Mouse (Mus musculus): ENCODE results near the gene Gm765. TPM values are rescaled to one million over a fixed set of nuclear protein-coding genes. Genes with fewer than 3 reads are reported as not detected.

The Gm765 gene
- polyA plus RNA-seq, 1 experiment = not detected

- no peak overlapping the region for H3K27ac ChIP-seq (ENCODE audit: insufficient read depth, low read length)
- 79% methylated on average over 2 of the region's 2 CpGs for WGBS
- H3K27me3 ChIP-seq (ENCODE audit: control insufficient read depth, insufficient read depth, low read length) = no peaks in the 10 kb centered on the region; the same call in 1 of the 2 replicates
- no peak overlapping the region for H3K4me3 ChIP-seq (ENCODE audit: extremely low read depth, insufficient read depth, insufficient read length)
- H3K4me1 ChIP-seq (ENCODE audit: control insufficient read depth, insufficient read depth, insufficient read length) = no peaks in the 10 kb centered on the region
- DNase-seq (ENCODE audit: low read depth in 1 of 2, low spot score in 2 of 2) = no peak
- TF ChIP-seq POLR2A (IDR thresholded peaks at IDR 0.05; ENCODE audit: low read depth, low read length) = no peak
- no peak for TF ChIP-seq CTCF (IDR thresholded peaks at IDR 0.05; ENCODE audit: extremely low read depth, insufficient read depth, insufficient read length, insufficient replicate concordance)
- H3K36me3 ChIP-seq (ENCODE audit: control insufficient read depth, insufficient read depth, low read length) = no peaks in the 10 kb centered on the region
These were observed 57.4 kb downstream of the Gm765 start for GRCm38 (mm10) chr6:98285190-98285589.

GRCm38 (mm10) chr6:98282791-98283190, 59.8 kb downstream of the Gm765 start:
- WGBS = 78% methylated on average over 4 of the region's 4 CpGs
- Histone ChIP-seq H3K4me3 (ENCODE audit: extremely low read depth, insufficient read depth, insufficient read length) (no peak overlapping the region), H3K36me3 (ENCODE audit: control insufficient read depth, insufficient read depth, low read length) (no peaks in the 10 kb centered on the region), H3K27me3 (ENCODE audit: control insufficient read depth, insufficient read depth, low read length) (no peaks in the 10 kb centered on the region; the same call in 1 of the 2 replicates), H3K27ac (ENCODE audit: insufficient read depth, low read length) (no peak overlapping the region), H3K4me1 (ENCODE audit: control insufficient read depth, insufficient read depth, insufficient read length) (no peaks in the 10 kb centered on the region)
- no peak for DNase-seq (ENCODE audit: low read depth in 1 of 2, low spot score in 2 of 2)
- TF ChIP-seq POLR2A (IDR thresholded peaks at IDR 0.05; ENCODE audit: low read depth, low read length) (no peak), CTCF (IDR thresholded peaks at IDR 0.05; ENCODE audit: extremely low read depth, insufficient read depth, insufficient read length, insufficient replicate concordance) (no peak)

- H3K4me3 ChIP-seq (ENCODE audit: extremely low read depth, insufficient read depth, insufficient read length) = no peak overlapping the region
- peak; percentile 2 to 29 for DNase-seq (ENCODE audit: low read depth in 1 of 2, low spot score in 2 of 2)
- H3K4me1 ChIP-seq (ENCODE audit: control insufficient read depth, insufficient read depth, insufficient read length) = no peaks in the 10 kb centered on the region
- no peak overlapping the region for H3K27ac ChIP-seq (ENCODE audit: insufficient read depth, low read length)
- H3K27me3 ChIP-seq (ENCODE audit: control insufficient read depth, insufficient read depth, low read length) = no peaks in the 10 kb centered on the region
- TF ChIP-seq CTCF (IDR thresholded peaks at IDR 0.05; ENCODE audit: extremely low read depth, insufficient read depth, insufficient read length, insufficient replicate concordance) (peak; percentile 32; the same call in 1 of the 2 replicates), POLR2A (IDR thresholded peaks at IDR 0.05; ENCODE audit: low read depth, low read length) (no peak)
- 93% methylated on average over 1 of the region's 1 CpGs for WGBS
- H3K36me3 ChIP-seq (ENCODE audit: control insufficient read depth, insufficient read depth, low read length) = no peaks in the 10 kb centered on the region
These were observed 71.0 kb downstream of the Gm765 start for GRCm38 (mm10) chr6:98271553-98271952.

- no peak overlapping the region for H3K4me3 ChIP-seq (ENCODE audit: extremely low read depth, insufficient read depth, insufficient read length)
- no peak for DNase-seq (ENCODE audit: low read depth in 1 of 2, low spot score in 2 of 2)
- H3K27ac ChIP-seq (ENCODE audit: insufficient read depth, low read length) = no peak overlapping the region
- no peaks in the 10 kb centered on the region for H3K4me1 ChIP-seq (ENCODE audit: control insufficient read depth, insufficient read depth, insufficient read length)
- WGBS = 58% methylated on average over 2 of the region's 2 CpGs
- no peaks in the 10 kb centered on the region for H3K27me3 ChIP-seq (ENCODE audit: control insufficient read depth, insufficient read depth, low read length)
- no peaks in the 10 kb centered on the region for H3K36me3 ChIP-seq (ENCODE audit: control insufficient read depth, insufficient read depth, low read length)
- TF ChIP-seq CTCF (IDR thresholded peaks at IDR 0.05; ENCODE audit: extremely low read depth, insufficient read depth, insufficient read length, insufficient replicate concordance) (no peak), POLR2A (IDR thresholded peaks at IDR 0.05; ENCODE audit: low read depth, low read length) (no peak)
These were observed 79.6 kb downstream of the Gm765 start for GRCm38 (mm10) chr6:98262961-98263360.

GRCm38 (mm10) chr6:98259016-98259415, 83.5 kb downstream of the Gm765 start:
- no peaks in the 10 kb centered on the region for H3K36me3 ChIP-seq (ENCODE audit: control insufficient read depth, insufficient read depth, low read length)
- no peaks in the 10 kb centered on the region for H3K4me1 ChIP-seq (ENCODE audit: control insufficient read depth, insufficient read depth, insufficient read length)
- H3K27ac ChIP-seq (ENCODE audit: insufficient read depth, low read length) = no peak overlapping the region
- H3K27me3 ChIP-seq (ENCODE audit: control insufficient read depth, insufficient read depth, low read length) = no peaks in the 10 kb centered on the region
- H3K4me3 ChIP-seq (ENCODE audit: extremely low read depth, insufficient read depth, insufficient read length) = no peak overlapping the region
- WGBS = 60% methylated on average over 2 of the region's 2 CpGs
- no peak for TF ChIP-seq CTCF (IDR thresholded peaks at IDR 0.05; ENCODE audit: extremely low read depth, insufficient read depth, insufficient read length, insufficient replicate concordance)
- no peak for TF ChIP-seq POLR2A (IDR thresholded peaks at IDR 0.05; ENCODE audit: low read depth, low read length)
- DNase-seq (ENCODE audit: low read depth in 1 of 2, low spot score in 2 of 2) = no peak

GRCm38 (mm10) chr6:98246449-98246848, 96.1 kb downstream of the Gm765 start:
- no peaks in the 10 kb centered on the region for H3K4me1 ChIP-seq (ENCODE audit: control insufficient read depth, insufficient read depth, insufficient read length)
- H3K27ac ChIP-seq (ENCODE audit: insufficient read depth, low read length) = no peak overlapping the region
- TF ChIP-seq CTCF (IDR thresholded peaks at IDR 0.05; ENCODE audit: extremely low read depth, insufficient read depth, insufficient read length, insufficient replicate concordance) = no peak
- no peak for TF ChIP-seq POLR2A (IDR thresholded peaks at IDR 0.05; ENCODE audit: low read depth, low read length)
- DNase-seq (ENCODE audit: low read depth in 1 of 2, low spot score in 2 of 2) = no peak
- no peaks in the 10 kb centered on the region for H3K36me3 ChIP-seq (ENCODE audit: control insufficient read depth, insufficient read depth, low read length)
- H3K4me3 ChIP-seq (ENCODE audit: extremely low read depth, insufficient read depth, insufficient read length) = no peak overlapping the region
- WGBS = 80% methylated on average over 2 of the region's 2 CpGs
- no peaks in the 10 kb centered on the region for H3K27me3 ChIP-seq (ENCODE audit: control insufficient read depth, insufficient read depth, low read length)

- 74% methylated on average over 6 of the region's 6 CpGs for WGBS
- H3K4me1 ChIP-seq (ENCODE audit: control insufficient read depth, insufficient read depth, insufficient read length) = no peaks in the 10 kb centered on the region
- no peaks in the 10 kb centered on the region for H3K36me3 ChIP-seq (ENCODE audit: control insufficient read depth, insufficient read depth, low read length)
- H3K4me3 ChIP-seq (ENCODE audit: extremely low read depth, insufficient read depth, insufficient read length) = no peak overlapping the region
- DNase-seq (ENCODE audit: low read depth in 1 of 2, low spot score in 2 of 2) = no peak
- TF ChIP-seq CTCF (IDR thresholded peaks at IDR 0.05; ENCODE audit: extremely low read depth, insufficient read depth, insufficient read length, insufficient replicate concordance) (no peak), POLR2A (IDR thresholded peaks at IDR 0.05; ENCODE audit: low read depth, low read length) (no peak)
- H3K27me3 ChIP-seq (ENCODE audit: control insufficient read depth, insufficient read depth, low read length) = no peaks in the 10 kb centered on the region
- no peak overlapping the region for H3K27ac ChIP-seq (ENCODE audit: insufficient read depth, low read length)
These were observed 99.4 kb downstream of the Gm765 start for GRCm38 (mm10) chr6:98243186-98243585.
